Mouse (Mus musculus) layer of hippocampus, postnatal 25 days (tissue): Measurements from ENCODE around the gene Creb3. TPM values are rescaled to one million over a fixed set of nuclear protein-coding genes. Genes with fewer than 3 reads are reported as not detected.
"Not testable (repeated sequence)": the region's sequence is repeated elsewhere in the genome, so short reads cannot be mapped to it uniquely, and the experiment has no call there.

Source experiments
- DNase-seq, 2 experiments: peaks; one replicate each; pipeline ENCODE4 v3.0.0; 2022; ENCODE audit warnings: mixed read lengths in 2 of 2, low spot score in 1 of 2; ENCODE audit errors: extremely low spot score in 1 of 2
- total RNA-seq, 2 experiments: library from RNA; stranded (reverse); gene quantifications; 2 replicates each; pipeline ENCODE4 v1.2.3; 2021

The Creb3 gene
- total RNA-seq, 2 experiments from 2014 or later: 58.8 to 71.2 TPM

GRCm38 (mm10) chr4:43581381-43581780 lies 19.2 kb downstream of the Creb3 start:
- DNase-seq: no peak

GRCm38 (mm10) chr4:43582241-43582640 lies 20.1 kb downstream of the Creb3 start:
- DNase-seq: no peak

GRCm38 (mm10) chr4:43583421-43583820 lies 21.3 kb downstream of the Creb3 start:
- no peak for DNase-seq

- DNase-seq: no peak
These were observed 22.6 kb downstream of the Creb3 start, which contains the start of gene Msmp for GRCm38 (mm10) chr4:43584444-43585416. Gene Msmp (minus strand): TSS chr4:43584494.

GRCm38 (mm10) chr4:43585682-43586081 lies 23.6 kb downstream of the Creb3 start:
- no peak for DNase-seq

GRCm38 (mm10) chr4:43586411-43586810 lies 24.3 kb downstream of the Creb3 start:
- DNase-seq: no peak

- no peak for DNase-seq
These were observed 25.5 kb downstream of the Creb3 start for GRCm38 (mm10) chr4:43587681-43588080.

GRCm38 (mm10) chr4:43591543-43591942 lies 29.4 kb downstream of the Creb3 start:
- no peak for DNase-seq

GRCm38 (mm10) chr4:43591961-43592360 lies 29.8 kb downstream of the Creb3 start:
- no peak for DNase-seq

- no peak for DNase-seq
These were observed 31.3 kb downstream of the Creb3 start for GRCm38 (mm10) chr4:43593453-43593852.

GRCm38 (mm10) chr4:43596597-43596996 lies 34.5 kb downstream of the Creb3 start:
- DNase-seq: not testable (repeated sequence)

GRCm38 (mm10) chr4:43598200-43598599 lies 36.1 kb downstream of the Creb3 start:
- DNase-seq: no peak

GRCm38 (mm10) chr4:43598650-43599380 lies 36.7 kb downstream of the Creb3 start:
- DNase-seq: no peak

GRCm38 (mm10) chr4:43600195-43600934 lies 38.2 kb downstream of the Creb3 start:
- no peak for DNase-seq

- no peak for DNase-seq
These were observed 42.0 kb downstream of the Creb3 start for GRCm38 (mm10) chr4:43604099-43604498.

- no peak for DNase-seq
These were observed 42.9 kb downstream of the Creb3 start for GRCm38 (mm10) chr4:43604751-43605685.

- no peak for DNase-seq
These were observed 50.4 kb downstream of the Creb3 start for GRCm38 (mm10) chr4:43612534-43612933.

GRCm38 (mm10) chr4:43613060-43613730 lies 51.1 kb downstream of the Creb3 start:
- no peak for DNase-seq
